Mouse (Mus musculus): ENCODE data around the gene Htr6.

- TF ChIP-seq POLR2A (IDR thresholded peaks at IDR 0.05; ENCODE audit: borderline replicate concordance, extremely low read depth, low read depth, low read length) (no peak), CTCF (IDR thresholded peaks at IDR 0.05; ENCODE audit: insufficient read depth, low read length) (no peak)
Observed at GRCm38 (mm10) chr4:139068287-139068686, 7.1 kb downstream of the Htr6 start.
